Comparison of ENCODE assay signal across 9 mouse cellular contexts in the genomic region with DNA sequence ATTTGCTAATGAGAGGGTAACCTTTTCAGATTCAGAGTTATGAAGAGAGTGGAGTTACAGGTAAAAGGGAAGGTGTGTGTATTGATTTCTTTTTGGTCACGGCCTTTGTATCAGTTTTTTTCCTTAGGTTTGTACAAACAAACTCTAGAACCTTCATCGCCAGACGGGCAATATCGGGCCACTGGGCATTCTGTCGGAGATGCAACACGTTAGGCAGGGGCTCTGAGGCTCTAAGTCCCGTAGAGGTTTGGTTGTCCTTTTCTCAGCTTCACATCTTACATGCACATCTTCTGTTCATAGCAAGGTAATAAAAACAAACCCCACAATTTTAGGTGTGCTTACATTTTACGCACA. TPM values are rescaled to one million over a fixed set of nuclear protein-coding genes. Genes with fewer than 3 reads are reported as not detected.
A peak's percentile ranks its signal among the peaks of the same experiment; 100 is the strongest.
DNase-seq lines count a peak whose midpoint lies in the region; ATAC-seq and TF ChIP-seq lines count a peak whose summit lies in the region.
"Had no signal": no experiment of that assay in that cellular context is flagged by ENCODE, and none has a peak within 500 bp of the region (broad histone marks: within the 10 kb centered on the region; RNA-seq: fewer than 3 reads in every experiment).

No protein-coding gene starts in this region.

- TF ChIP-seq EP300 in liver, embryonic 14.5 days (IDR thresholded peaks at IDR 0.05; ENCODE audit: low read depth) = no peak

- H3K4me2 ChIP-seq in forebrain, embryonic 14.5 days (ENCODE audit: low read length) = peak overlapping the region; percentile 72
- H3K4me2 ChIP-seq in liver, embryonic 14.5 days (ENCODE audit: low read depth) = peak overlapping the region; percentile 93

- peak; percentile 17 for ATAC-seq in frontal cortex, adult (ENCODE audit: low TSS enrichment)
- ATAC-seq in CD4-positive, CD25-positive, alpha-beta regulatory T cell, adult 4 months = peak; percentile 20
- peak; percentile 19 for ATAC-seq in forebrain, embryonic 14.5 days
- peak; percentile 22; the same call in 1 of the 2 replicates for ATAC-seq in liver, embryonic 14.5 days (ENCODE audit: insufficient read depth)

- H3K27ac ChIP-seq in forebrain, embryonic 14.5 days (ENCODE audit: low read depth, low read length) = no peak overlapping the region
- H3K27ac ChIP-seq in liver, embryonic 14.5 days = peak overlapping the region; percentile 65

- no peak for DNase-seq in frontal cortex, postnatal 14 days (ENCODE audit: low spot score in 2 of 2)
- DNase-seq in forebrain, embryonic 14.5 days (ENCODE audit: low spot score) = no peak
- no peak for DNase-seq in liver, embryonic 14.5 days (ENCODE audit: low read depth in 3 of 3, low spot score in 3 of 3)
- no peak for DNase-seq in c-Kit-positive CD71-positive TER-119-positive erythroid progenitor cells, embryonic 14.5 days (ENCODE audit: low spot score)
- DNase-seq in spleen, postnatal 14 days (ENCODE audit: low spot score in 2 of 2) = no peak
- DNase-seq in thymus, postnatal 10 days (ENCODE audit: low spot score in 2 of 2) = no peak

- H3K4me3 ChIP-seq in forebrain, embryonic 14.5 days (ENCODE audit: low read depth, low read length) = peak overlapping the region; percentile 87
- peak overlapping the region; percentile 97 for H3K4me3 ChIP-seq in liver, embryonic 14.5 days (ENCODE audit: insufficient read depth in 1 of 2, low read depth in 2 of 2, low read length in 2 of 2)

- no peaks in the 10 kb centered on the region for H3K9me3 ChIP-seq in forebrain, embryonic 14.5 days (replicated peaks; ENCODE audit: control insufficient read depth, low read length)
- no peaks in the 10 kb centered on the region for H3K9me3 ChIP-seq in liver, embryonic 14.5 days (ENCODE audit: control insufficient read depth, low read length)

- no peaks in the 10 kb centered on the region for H3K27me3 ChIP-seq in forebrain, embryonic 14.5 days (replicated peaks; ENCODE audit: control insufficient read depth, insufficient read depth, low read length)
- no peaks in the 10 kb centered on the region for H3K27me3 ChIP-seq in liver, embryonic 14.5 days (ENCODE audit: control insufficient read depth, insufficient read depth, low read length)

- no peak for TF ChIP-seq CTCF in liver, embryonic 14.5 days (IDR thresholded peaks at IDR 0.05; ENCODE audit: low read depth)

- peak overlapping the region; percentile 95 for H3K9ac ChIP-seq in forebrain, embryonic 14.5 days (ENCODE audit: low read length)
- peak overlapping the region; percentile 98 for H3K9ac ChIP-seq in liver, embryonic 14.5 days (replicated peaks)

- WGBS in forebrain, embryonic 14.5 days = 7% methylated on average over 8 of the region's 8 CpGs
- 5% methylated on average over 8 of the region's 8 CpGs for WGBS in liver, embryonic 14.5 days (ENCODE audit: insufficient replicate concordance)

- peaks cover 3% of the 10 kb centered on the region; the same call in 1 of the 2 replicates for H3K36me3 ChIP-seq in forebrain, embryonic 14.5 days (ENCODE audit: control insufficient read depth, insufficient read depth, low read length)
- no peaks in the 10 kb centered on the region for H3K36me3 ChIP-seq in liver, embryonic 14.5 days (replicated peaks; ENCODE audit: control insufficient read depth, insufficient read depth, low read depth)

- peaks cover 24% of the 10 kb centered on the region for H3K4me1 ChIP-seq in forebrain, embryonic 14.5 days (ENCODE audit: control insufficient read depth, insufficient read depth, low read length)
- peaks cover 15 to 16% of the 10 kb centered on the region in 2 experiments for H3K4me1 ChIP-seq in liver, embryonic 14.5 days (replicated peaks; ENCODE audit: control insufficient read depth in 2 of 2, insufficient read depth in 2 of 2, low read length in 1 of 2)

RNA-seq across cellular contexts. Expression of a gene that starts 0.6 kb away (rescaled TPM):
- 1 to 10 TPM; 3.4 to 3.7 TPM for polyA plus RNA-seq in CD4-positive, CD25-positive, alpha-beta regulatory T cell, adult 4 months (2017; shearing (Covaris generic))
- polyA plus RNA-seq in forebrain, embryonic 14.5 days (2014; fragmentation: Nextera tagmentation; extraction: Ambion mirVana) = 17.4 and 25.0 TPM in 2 replicates
- polyA plus RNA-seq in liver, embryonic 14.5 days (2012; rRNA removed) = 1.1 and 1.6 TPM in 2 replicates
- polyA plus RNA-seq in liver, embryonic 14.5 days (2014; fragmentation: Nextera tagmentation; extraction: Ambion mirVana) = 2.2 and 3.2 TPM in 2 replicates

RNA-seq across cellular contexts. Expression of a gene that starts 33.1 kb away (rescaled TPM):
- 1 to 10 TPM in 1 of 2 experiments, under 1 TPM in 1; 0.56 to 2.0 TPM for polyA plus RNA-seq in CD4-positive, CD25-positive, alpha-beta regulatory T cell, adult 4 months (2017; shearing (Covaris generic))
- 12.8 and 14.4 TPM in 2 replicates for polyA plus RNA-seq in forebrain, embryonic 14.5 days (2014; fragmentation: Nextera tagmentation; extraction: Ambion mirVana)
- polyA plus RNA-seq in liver, embryonic 14.5 days (2012; rRNA removed) = 4.4 and 6.6 TPM in 2 replicates
- 11.4 and 13.8 TPM in 2 replicates for polyA plus RNA-seq in liver, embryonic 14.5 days (2014; fragmentation: Nextera tagmentation; extraction: Ambion mirVana)

RNA-seq across cellular contexts. Expression of a gene that starts 44.6 kb away (rescaled TPM):
- polyA plus RNA-seq in CD4-positive, CD25-positive, alpha-beta regulatory T cell, adult 4 months (2017; shearing (Covaris generic)) = not detected
- 1.3 and 1.8 TPM in 2 replicates for polyA plus RNA-seq in forebrain, embryonic 14.5 days (2014; fragmentation: Nextera tagmentation; extraction: Ambion mirVana)
- 0.01 TPM in 1 of 2 replicates, not detected in the other for polyA plus RNA-seq in liver, embryonic 14.5 days (2012; rRNA removed)
- not detected in 2 replicates for polyA plus RNA-seq in liver, embryonic 14.5 days (2014; fragmentation: Nextera tagmentation; extraction: Ambion mirVana)
- polyA plus RNA-seq: large intestine, adult 2 months had no signal
